Mouse (Mus musculus) heart, adult 9 months (tissue): ENCODE results near the gene Lztfl1.
A peak's percentile ranks its signal among the peaks of the same experiment; 100 is the strongest.
"Not testable (repeated sequence)": the region's sequence is repeated elsewhere in the genome, so short reads cannot be mapped to it uniquely, and the experiment has no call there.

Experiments
- DNase-seq, 2 experiments: peaks; one replicate each; pipeline ENCODE4 v3.0.0; 2022; ENCODE audit warnings: low spot score in 2 of 2

Lztfl1 gene

DNA sequence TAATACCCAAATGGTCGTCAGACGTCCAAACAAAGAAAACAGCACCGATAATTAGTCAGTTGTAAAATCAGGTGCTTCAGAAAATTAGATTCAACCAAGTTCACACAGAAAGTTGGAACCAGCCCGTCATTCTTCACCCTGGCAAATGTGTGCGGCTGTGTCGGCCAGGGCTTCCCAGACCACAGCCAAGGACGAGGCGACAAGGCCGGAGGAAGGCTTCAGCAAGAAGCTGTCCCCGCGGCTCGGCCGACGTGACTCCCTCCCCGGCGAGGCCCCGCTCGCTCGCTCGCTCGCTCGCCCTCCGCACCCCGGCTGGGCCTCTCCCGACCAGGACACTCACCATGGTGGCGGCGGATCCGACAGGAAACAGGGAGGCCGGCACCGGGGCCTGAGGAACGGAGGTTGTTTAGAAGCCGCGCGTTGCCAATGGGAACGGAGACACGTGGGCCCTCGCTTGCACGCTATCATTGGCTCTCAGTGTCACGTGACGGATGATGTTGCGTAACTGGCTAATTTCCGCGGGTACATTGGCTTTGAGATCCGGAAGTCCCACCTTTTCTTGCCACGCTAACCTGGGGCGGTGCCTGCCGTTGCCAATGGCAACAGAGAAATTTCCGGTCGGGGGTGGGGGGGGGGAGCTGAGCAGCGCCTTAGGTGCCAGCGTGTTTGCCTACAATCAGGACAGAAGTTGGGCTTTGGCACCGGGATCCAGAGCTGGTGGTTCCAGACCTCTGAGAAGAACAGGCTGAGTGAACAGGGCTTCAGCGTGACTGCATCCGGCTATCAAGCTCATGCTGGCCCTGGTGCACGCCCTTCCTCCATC is at the start of gene Lztfl1:
Gene Lztfl1, minus strand, starts transcription at position 512 of the 823 bp plus-strand sequence.
- peak; percentile 96 to 97 for DNase-seq

DNA sequence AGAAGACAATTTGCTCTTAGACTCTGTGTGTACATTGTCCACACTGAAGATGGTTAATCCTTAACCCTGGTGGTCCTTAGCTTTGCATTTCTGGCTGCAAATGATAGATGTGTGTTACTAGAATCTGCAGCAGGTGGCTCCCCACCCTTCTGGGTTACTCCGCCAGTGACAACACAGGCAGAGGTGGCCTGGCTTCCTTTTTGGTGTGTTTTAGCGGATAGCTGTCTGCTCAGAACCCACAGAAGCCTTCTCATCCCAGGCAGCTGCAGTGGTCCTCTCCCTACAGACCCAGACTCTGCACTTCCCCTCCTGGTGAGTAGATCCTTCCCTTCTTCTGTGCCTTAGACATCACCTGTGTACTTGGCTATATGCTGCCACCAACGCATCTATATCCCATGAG is 49.5 kb upstream of the Lztfl1 start:
- no peak for DNase-seq

DNA sequence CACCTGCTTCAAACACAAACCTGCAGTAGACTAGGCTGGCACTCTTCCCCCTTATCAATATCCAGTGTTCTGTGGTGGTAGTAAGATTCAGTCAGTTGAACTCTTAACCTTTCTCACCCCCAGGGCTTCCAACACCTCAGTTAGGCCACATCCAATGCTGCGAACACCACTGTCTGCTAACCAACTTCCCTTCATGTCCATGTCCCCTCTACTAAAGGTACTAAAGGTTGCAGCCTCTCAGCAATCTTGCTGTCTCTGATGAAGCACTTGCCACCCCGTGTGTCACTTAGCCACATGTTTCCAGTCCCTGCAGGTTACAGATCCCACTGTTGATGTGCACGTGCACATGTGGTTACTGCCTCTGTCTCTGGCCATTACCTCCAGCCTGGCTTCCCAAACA is 46.3 kb upstream of the Lztfl1 start:
- no peak for DNase-seq

DNA sequence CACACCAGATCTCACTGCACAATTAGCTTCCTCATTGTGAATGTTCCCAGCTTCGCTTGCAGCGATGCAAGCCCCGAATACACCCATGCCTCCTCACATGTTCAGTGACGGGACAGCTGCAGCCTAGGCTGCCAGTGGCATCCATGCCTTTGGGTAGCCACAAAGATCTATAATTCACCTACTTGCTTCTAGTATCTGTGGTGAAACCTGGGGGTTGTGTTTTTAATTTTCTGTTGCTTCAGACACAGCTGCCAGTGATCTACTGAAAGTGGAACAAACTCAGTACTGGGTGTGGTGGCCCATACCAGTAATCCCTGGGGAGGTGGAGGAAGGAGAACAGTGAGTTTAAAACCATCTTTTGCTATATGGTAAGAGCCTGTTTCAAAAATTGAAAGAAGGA is 45.4 kb upstream of the Lztfl1 start:
- peak; percentile 27 to 46 for DNase-seq

DNA sequence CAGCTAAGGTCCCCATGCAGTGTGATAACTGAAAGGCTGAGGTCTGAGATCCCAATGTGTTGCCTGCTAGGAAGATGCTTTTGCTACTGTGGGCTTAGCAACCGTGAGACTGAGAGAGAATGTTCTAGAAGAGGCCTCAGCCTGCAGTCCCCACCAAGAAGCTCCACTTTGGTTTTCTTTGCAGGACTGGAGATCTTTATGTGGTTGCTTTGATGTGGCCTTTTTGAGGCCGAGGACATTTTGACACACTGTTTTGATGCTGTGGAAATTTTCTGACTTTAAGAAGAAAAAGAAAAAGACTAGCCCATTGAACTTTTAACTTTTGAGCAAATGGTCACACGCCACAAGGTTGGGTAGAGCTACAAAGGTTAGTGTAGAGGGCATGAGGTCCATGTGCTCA is 43.3 kb upstream of the Lztfl1 start:
- DNase-seq, result no peak

DNA sequence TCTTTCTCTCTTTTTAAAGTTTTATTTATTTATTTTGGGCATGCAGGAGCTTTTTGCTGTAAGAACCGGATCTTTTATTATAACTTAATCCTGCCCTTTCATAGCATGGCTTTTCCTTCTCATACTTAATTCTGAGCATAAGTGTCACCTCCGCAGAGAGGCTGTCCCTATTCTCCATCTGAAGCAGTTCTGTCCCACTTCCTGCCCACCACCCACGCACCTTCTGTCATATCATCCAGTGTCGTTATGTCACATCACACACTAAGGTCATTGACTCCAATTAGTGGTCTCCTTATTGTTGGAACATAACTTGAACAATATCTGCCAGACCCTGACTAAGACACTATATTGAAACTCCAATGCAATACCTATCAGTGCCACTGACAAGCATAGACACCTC is 41.1 kb upstream of the Lztfl1 start:
- no peak for DNase-seq

DNA sequence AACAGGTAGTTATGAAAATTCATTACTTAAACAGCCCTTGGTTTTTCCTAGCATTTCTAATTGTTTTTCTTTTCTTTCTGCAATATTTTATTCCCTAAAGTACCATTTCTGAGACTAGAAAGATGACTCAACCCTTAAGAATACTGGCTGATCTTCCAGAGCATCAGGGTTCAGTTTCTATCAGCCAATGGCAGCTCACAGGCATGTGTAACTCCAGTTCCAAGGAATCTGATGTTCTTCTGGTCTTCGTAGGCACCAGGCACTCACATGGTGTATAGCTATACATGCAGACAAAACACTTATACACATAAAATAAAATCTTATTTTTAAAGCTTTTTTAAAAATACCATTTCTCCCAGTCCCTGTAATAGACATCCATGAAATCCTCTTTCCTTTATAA is 40.7 kb upstream of the Lztfl1 start:
- no peak for DNase-seq

DNA sequence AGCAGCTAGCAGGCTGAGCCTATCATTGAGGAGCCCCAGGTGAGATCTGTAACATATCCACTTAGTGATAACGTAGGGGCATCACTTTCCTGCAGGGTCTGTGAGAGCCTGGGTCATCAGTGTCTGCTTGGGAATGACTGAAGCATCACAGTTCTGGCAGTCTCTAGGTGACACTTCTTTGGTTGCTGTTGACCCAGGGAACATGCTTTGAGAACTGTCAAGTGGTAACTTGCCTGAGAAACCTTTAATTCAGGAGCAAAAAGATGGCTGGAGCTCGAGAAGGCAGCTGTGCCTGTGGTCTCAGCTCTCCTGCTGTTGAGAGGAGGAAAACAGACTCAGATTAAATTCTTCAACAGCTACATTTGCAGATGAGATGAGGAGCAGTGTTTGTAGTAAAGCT is 39.8 kb upstream of the Lztfl1 start:
- DNase-seq, result no peak

DNA sequence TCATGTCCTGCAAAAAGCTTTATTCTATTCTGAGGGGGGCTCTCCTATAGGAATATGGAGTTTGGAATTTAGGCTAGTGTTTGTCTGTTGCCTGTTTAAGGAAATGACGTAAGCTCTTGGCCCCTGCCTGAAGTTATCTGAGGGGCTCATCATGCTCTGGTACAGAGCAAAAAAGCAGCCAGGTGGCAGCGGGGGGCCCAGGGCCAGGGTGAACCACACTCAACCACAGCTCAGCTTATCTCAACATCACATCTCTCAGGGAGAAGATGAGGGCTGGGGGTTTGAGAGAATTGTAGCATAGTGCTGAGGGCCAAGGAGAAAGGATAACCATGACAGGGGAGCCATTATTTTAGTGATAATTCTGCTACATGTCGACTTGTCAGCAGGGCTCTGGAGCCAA is 39.3 kb upstream of the Lztfl1 start:
- DNase-seq, result no peak

DNA sequence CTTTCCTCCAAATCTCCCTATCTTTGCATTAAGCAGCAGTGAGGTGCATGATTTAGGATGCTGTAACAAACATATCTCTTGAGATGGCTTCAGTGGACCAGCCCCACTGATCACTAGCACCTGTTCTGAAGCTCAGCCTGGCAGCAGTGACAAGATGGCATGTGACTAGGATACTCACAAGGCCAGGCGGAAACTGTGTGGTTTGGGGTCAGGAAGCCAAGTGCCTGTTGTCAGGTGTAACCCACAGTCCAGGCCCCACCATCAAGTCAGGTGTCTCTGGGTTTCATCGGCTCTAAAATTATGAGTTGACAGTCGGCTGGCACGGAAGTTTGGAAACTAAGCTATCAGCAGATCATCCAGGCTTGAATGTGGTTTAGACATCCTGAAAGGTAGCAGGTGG is 36.8 kb upstream of the Lztfl1 start:
- DNase-seq, result no peak

DNA sequence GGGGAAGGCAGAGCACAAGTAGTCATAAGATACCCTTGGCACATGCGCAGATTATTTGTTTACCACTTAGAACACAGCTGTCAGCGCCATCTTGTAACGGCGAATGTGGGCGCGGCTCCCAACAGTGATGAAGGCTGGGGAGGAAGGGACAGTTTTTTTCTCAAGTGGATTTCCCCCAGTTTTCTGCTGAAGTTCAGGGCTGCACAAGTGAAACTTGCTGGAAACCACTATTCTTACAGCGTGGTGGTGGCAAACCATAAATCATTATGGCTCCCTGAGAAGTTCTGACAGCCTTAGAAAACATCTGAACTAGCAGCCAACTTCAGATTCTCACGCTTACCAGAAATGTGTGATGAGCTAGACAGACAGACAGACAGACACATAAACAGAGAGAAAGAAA is 32.2 kb upstream of the Lztfl1 start:
- not testable (repeated sequence) for DNase-seq

DNA sequence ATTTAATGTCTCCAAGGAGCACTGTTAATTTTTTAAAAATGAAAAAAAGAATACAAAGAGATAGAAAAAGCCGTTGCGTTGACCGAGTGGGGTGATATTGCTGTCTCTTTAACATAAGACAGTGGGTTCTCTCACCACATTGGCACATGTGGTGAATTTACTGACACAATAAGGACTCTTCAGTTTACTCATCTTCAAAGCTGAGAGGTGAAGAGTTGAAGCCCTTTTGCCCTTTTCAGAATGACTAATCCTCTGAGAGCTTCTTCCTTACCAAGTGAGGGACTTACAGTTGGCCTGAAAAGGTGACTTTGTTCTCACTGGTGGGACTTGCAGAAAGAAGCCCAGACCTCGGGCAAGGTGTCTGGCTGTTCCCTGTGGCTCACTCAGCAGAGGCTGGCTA is 23.3 kb upstream of the Lztfl1 start:
- no peak for DNase-seq

DNA sequence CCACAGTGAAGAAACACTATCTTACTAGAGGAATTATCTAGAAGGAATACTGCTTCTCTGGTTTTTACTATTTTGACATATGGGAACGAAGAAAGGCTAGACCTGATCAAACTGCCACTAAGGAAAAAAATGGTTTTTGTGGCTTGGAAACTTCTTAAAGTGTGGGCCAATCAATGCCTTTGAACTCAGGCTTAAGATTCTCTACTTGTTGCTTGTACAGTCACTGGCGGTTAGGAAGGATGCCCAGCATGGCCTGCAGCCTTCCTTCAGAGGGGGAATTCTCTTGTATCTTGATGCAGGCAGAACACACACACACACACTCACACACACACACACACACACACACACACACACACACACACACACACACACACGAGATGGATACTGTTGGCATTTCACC is 16.6 kb upstream of the Lztfl1 start:
- no peak for DNase-seq

DNA sequence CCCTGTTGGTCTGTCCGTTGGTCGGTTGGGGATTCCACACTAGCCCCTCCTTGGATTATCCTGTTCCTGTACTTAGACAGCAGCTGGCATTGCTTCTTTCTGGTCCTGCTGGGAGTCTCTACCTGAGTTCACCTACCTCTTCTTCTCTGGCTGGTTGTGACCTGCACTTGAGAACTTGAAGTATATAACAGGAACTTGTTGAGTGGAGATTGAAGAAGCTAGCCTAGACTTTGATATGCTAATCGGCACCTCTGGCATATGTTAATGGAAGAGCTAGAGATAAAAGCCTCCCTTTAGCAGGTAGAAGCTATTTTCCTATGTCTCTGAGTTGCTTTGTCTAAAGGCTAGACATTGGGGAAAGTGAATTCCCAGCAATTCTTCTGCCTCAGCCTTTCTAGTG is 13.8 kb upstream of the Lztfl1 start:
- DNase-seq, result no peak

DNA sequence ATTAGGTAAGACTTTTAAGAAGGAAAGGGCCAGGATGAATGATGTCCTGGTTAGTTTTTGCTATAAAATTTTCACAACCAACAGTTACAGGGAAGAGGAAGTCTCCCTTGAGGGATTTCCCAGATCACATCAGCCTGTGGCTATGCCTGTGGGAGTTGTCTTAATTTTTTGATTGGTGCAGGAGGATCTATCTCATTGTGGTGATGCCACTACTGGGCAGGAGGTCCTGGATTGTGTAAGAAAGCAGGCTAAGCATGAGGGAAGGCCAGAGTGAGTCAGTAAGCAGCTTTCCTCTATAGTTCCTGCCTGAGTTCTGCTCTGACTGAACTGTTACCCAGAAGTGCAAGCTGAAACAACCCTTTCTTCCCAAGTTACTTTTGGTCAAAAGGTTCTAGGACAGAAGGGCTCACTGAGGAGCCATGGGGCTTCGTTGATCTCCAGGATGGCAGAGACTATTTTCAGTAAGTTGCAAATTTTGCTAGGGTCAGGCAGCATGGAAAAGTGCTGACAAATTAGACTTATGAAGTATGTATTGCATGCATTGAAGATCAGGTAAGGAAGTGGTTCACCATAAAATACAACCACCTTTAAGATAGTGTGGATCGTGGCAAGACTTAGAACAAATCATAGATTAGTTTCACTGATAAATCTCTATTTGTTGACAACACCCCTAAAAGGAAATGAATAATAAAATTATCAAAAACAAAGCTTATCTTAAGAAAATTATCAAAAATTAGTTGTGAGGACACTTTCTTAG is 5.4 kb upstream of the Lztfl1 start:
- DNase-seq, result no peak

DNA sequence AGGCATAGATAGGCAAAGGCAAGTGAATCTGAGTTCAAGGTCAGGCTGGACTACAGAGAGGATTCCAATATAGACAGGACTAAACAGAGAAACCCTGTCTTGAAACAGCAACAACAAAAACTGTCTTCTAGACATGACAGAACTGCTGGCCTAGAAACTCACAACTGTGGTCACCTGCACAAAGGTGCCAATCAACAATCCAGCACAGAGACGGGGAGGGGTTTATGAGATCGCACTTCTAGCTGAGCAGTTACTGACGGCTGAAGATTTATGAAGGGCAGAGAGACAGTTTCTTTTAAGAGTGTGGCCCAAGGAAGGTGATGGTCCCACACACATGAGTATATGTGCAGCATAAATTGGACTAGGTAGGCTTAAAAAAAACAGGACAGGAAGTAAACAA is 1.2 kb downstream of the Lztfl1 start:
- no peak for DNase-seq

DNA sequence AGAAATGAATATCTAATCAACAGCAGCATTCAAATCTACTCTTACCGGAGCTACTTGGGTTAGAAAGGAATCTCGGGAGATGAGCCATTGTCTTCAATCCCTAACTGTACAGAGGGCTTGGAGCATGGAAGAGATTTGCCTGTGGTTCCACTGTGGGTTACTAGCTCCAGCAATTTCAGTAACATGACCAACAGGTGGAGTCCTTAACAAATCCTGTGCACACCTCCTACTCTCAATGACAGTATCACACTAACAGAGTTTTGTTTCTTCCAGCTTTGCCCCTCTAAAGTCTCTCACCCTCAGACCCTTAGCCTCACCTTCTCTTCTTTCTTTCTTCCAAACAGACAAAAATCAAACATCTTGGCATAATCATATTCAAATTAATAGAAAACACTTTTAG is 4.4 kb downstream of the Lztfl1 start:
- no peak for DNase-seq

DNA sequence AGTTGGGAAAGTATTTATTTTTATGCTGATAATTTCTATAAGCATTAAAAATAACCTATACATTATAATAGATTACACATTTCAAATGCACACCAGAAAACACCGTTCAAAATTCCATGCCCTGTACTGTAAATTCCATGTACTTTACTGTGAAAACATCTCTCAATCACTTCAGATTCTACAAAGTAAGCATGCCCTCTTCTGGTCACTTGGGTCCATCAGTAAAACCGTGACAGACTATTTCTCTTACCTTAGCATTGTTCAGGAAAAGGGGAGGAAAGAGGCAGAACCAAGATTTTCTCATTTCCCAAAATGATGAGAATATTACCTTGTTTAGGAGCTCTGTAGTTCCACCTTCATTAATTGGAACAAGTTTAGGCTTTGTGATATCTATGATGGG is 8.3 kb downstream of the Lztfl1 start:
- no peak for DNase-seq

DNA sequence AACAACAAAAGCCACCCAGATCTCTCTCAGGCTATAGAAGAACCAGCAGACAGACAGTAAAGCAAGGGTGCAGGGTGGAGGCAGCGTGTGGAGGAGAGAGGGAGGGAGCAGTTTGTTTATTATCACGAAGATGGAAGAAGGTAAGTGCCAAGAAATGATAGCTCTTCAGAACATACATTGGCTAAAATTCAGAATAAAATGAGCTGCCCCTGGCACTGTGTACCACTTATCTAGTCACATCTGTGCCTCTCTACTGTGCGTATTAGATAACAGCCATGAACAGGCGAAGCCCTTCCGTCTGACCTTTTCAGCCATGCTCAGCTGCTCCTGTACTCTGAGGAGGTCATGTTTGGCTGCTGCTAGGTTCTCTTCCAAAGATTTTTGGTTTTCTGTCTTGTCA is 15.7 kb downstream of the Lztfl1 start:
- DNase-seq, result no peak

DNA sequence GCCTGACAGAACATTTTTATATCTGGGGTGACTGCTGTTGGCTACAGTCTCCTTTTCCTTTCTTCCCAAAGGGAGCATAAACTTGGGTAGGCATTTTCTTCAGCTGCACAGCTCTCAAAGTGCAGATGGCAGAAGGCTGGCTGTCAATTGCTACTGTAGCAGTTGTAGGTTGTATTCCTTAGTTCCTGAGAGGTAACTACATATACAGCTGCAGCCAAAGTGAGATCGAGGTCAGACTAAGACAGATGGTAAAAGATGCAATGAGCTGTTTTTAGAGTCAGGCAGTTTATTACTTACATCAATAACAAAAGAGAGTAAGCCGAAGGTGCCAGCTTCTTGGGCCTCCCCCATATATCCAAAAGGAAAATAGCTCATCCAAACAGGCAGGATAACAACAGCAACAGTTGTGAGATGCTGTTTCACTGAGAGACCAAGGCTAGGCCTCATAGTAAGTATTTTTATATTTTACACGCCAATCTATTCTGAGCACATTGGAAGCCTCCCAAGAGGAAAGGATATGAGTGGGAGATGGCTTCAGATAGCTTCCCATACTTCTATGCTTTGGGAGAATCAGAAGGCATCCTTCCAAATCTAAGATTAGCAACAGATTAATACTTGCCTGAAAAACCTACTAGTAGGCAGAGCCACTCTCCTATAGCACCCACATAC is 21.7 kb downstream of the Lztfl1 start:
- DNase-seq, result no peak

DNA sequence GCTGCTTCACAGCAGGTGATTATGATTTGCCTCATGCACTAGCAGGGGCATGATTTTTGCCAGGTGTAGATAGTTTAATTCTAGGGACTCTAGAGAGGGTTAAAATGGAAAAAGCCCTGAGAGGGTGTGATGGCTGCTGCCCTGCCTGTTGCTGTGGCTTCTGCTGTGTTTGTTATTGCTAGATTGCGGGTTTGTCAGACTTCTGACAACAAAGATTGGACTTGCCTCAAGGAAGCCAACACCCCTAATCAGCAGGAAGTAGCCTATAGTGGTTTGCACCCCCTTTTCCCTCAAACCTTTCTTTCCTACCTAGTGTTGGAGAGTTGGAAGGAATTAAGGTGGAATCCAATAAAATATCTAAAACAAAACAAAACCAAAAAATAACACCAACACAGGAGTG is 29.3 kb downstream of the Lztfl1 start:
- no peak for DNase-seq

DNA sequence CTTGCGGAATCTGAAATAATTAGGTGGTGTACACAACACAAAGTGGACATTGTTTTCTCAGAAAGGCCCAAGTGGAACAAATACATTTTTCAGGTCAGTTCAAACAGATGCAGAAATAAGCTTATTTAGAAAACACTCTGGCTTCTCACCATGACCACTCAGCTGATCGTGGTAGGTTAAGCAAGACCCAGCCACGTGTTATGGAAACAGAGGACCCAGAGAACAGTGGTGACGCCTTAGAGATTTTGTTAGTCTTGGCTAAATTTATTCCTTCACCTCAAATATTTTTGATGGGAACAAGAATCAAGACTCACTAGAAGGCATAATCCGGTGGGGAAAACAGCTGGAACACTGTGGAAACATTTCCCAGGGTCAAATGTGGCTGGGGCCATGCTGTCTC is 31.3 kb downstream of the Lztfl1 start:
- no peak for DNase-seq

DNA sequence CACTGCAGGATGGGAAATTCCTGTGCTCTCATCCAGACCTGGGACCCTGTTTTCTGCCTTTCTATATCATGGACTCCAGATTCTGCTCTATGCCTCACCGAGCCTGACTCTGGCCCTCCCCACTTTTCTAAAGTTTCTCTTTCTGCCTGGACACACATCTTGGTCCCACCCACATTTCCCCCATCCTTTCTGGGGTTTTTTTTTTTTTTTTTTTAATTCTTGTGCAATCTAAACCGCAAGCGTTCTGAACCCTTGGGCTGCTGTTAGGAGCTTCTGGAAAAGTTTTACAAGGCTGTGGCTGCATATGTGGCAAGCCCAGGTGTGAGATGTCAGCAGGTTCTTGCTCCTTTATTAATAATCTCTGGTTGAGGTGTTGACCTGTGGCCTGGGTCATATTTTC is 33.8 kb downstream of the Lztfl1 start:
- no peak for DNase-seq
